Mouse (Mus musculus) heart, postnatal 10 days (tissue): ENCODE measurements around the gene Myh13. TPM values are rescaled to one million over a fixed set of nuclear protein-coding genes. Genes with fewer than 3 reads are reported as not detected.

Experiments
- DNase-seq, 2 experiments: peaks; one replicate each; pipeline ENCODE4 v3.0.0; 2021
- intact Hi-C: fragments of 180-260 bp; cut with DNase I; formaldehyde crosslinking; loops from one replicate; pipeline ENCODE4 v1.15.1; 2025
- total RNA-seq, 2 experiments: library from RNA; stranded (reverse); gene quantifications; 2 replicates each; pipeline ENCODE4 v1.2.3; 2021

Gene Myh13
- total RNA-seq: under 1 TPM in 1 of 2 experiments, not detected in 1; 0.05 TPM

DNA sequence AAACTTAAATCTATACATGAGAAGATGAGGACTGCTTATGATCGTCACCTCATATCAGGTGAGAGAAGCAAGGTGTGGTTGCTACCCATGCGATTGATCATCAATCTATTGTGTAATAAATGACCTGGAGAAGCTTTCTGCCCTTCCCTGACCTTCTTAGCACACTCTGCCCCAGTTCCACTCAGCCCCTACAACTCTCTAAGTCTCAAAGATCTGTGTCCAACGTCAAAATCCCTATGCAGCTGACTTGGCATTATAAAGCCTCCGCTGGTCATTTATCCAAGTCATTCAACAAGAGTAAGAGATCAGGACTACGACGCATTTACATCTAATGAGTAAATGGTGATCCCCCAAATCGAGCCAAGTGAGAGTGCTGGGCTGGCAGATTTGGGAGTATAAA lies at the start of gene Myh13:
Gene Myh13, plus strand, starts transcription at position 301 of the 400 bp plus-strand sequence.
- intact Hi-C loops: no loop called here
- DNase-seq: no peak

- DNase-seq: peak; percentile 18 to 22
Observed at GRCm38 (mm10) chr11:67276601-67277174, 44.8 kb upstream of the Myh13 start, which contains the start of gene Myh8. TSS of gene Myh8 (plus strand) at chr11:67277124.

GRCm38 (mm10) chr11:67293440-67293839 lies 28.0 kb upstream of the Myh13 start:
- intact Hi-C loops: no loop called here
- DNase-seq: no peak

More at GRCm38 (mm10) chr11:67276601-67277174, 44.8 kb upstream of the Myh13 start, which contains the start of gene Myh8:
- intact Hi-C loops: no loop called here

DNA sequence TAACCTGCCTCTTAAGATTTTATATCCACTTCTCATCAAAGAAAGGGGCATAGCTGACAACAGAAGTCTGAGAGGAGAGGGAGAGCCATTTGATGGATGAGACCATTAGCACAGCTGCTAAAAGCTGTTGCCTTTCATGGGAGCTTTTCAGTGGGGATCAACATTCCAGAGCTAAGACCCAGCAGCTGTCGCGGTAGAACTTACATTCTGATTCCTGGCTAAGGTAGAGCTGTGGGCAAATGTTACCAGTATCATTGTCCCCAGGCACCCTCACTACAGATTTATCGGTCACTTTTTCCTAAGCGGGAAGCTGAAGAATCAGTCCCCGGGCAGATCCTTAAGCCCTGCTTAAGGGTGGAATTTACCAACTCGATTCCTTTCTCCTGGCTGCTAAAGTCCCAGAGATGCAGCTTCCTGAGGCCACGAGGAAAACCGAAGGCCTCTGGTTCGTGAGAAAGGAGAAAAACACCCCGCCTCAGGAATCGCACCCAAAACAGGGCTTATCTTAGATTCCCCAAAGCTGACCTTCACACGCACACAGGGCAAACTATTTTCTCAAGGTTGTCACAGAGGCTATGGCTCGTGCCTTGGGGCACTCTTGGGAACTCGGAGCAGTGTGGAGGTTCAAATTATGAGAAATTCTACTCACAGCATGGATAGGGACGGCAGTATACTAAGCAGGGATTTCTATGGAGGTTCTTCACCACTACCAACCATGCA lies 7.6 kb upstream of the Myh13 start:
- intact Hi-C loops: no loop called here

GRCm38 (mm10) chr11:67326536-67326935 lies 5.1 kb downstream of the Myh13 start:
- intact Hi-C loops: no loop called here

More for the DNA sequence above, 7.6 kb upstream of the Myh13 start:
- peak; percentile 2 for DNase-seq

GRCm38 (mm10) chr11:67344556-67344955 lies 23.1 kb downstream of the Myh13 start:
- intact Hi-C loops: no loop called here
- DNase-seq: no peak

More at GRCm38 (mm10) chr11:67326536-67326935, 5.1 kb downstream of the Myh13 start:
- DNase-seq: no peak

DNA sequence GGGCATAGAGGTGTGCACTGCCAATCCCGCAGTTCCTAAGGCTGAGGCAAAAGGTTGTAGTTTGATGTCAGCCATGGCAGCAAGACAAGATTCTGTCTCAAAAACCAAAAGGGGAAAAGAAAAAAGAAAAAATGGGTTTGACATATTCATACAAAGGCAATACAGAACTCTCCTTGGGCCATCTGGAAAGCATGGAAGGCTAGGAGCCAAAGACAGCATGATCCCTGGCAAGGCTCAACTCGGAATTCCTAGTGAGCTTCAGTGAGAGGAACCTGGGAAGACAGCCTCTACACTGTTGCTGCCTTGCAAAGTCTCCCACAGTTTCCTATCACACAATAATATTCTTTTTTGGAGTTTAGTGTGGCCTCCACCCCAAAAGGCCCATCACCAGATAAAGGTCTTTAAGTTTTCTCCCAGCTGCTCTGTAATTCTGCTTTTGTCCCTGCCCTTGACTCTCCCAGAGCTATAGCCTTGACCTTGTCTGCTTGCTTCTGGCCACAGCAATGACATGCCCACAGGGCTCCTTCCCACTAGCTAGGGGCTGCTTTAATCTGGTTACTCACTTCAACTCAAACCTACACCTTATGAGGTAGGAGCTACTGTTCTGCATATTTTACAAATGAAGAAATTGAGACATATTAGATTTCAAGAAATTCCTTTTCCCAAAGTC lies 23.9 kb downstream of the Myh13 start:
- peak; percentile 8 to 15 for DNase-seq
- intact Hi-C loops: no loop called here

DNA sequence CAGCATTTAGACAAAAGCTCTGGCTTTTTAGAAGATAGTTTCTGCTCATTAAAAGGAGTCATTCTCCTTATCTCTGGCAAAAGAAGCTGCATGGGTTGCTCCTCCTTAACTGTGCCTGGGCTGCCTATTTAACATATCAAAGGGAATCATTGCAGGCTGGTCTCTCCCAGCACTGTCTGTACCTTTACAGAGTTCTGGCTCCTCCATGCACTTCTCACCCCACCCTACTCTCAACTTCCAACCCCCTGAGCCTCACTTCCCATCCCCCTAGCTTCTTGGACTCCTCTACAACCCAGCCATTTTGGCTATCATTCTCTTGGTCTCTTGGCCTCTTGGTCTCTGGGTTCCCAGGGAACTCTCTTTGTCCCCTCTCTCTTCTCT lies 24.4 kb downstream of the Myh13 start:
- intact Hi-C loops: no loop called here
- DNase-seq: no peak

- peak; percentile 66 to 83 for DNase-seq
- intact Hi-C loops: loop anchor here (1.0 to 5.0 kb wide), 2 partner anchors 118 to 238 kb away; no protein-coding TSS in a partner anchor
Observed at GRCm38 (mm10) chr11:67350153-67350768, 28.8 kb downstream of the Myh13 start.

DNA sequence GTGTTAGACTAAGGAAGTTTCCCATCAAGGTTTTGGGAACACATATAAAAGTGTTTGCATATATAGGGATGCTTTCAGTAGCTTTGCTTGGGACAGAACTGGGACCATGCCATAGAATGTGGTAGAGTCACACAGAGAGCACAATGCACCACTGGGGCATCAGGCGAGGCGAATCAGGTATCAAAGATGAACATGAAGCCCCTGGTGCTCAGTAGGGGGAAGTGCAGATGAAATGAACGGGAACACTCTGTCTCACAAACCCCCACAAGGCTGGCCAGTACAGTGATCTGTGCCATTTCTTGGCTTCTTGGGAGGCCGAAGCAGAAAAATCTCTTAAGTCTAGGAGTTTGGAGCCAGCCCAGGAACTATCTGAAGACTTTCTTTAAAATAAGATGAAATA lies 31.6 kb downstream of the Myh13 start:
- DNase-seq: no peak
- intact Hi-C loops: loop anchor here (5.0 kb wide), 1 partner anchor 121 kb away; no protein-coding TSS in a partner anchor

GRCm38 (mm10) chr11:67358031-67358430 lies 36.6 kb downstream of the Myh13 start:
- no peak for DNase-seq
- intact Hi-C loops: no loop called here

GRCm38 (mm10) chr11:67362236-67362635 lies 40.8 kb downstream of the Myh13 start:
- intact Hi-C loops: no loop called here

GRCm38 (mm10) chr11:67364551-67364950 lies 43.1 kb downstream of the Myh13 start:
- DNase-seq: no peak
- intact Hi-C loops: no loop called here

More at GRCm38 (mm10) chr11:67362236-67362635, 40.8 kb downstream of the Myh13 start:
- no peak for DNase-seq

DNA sequence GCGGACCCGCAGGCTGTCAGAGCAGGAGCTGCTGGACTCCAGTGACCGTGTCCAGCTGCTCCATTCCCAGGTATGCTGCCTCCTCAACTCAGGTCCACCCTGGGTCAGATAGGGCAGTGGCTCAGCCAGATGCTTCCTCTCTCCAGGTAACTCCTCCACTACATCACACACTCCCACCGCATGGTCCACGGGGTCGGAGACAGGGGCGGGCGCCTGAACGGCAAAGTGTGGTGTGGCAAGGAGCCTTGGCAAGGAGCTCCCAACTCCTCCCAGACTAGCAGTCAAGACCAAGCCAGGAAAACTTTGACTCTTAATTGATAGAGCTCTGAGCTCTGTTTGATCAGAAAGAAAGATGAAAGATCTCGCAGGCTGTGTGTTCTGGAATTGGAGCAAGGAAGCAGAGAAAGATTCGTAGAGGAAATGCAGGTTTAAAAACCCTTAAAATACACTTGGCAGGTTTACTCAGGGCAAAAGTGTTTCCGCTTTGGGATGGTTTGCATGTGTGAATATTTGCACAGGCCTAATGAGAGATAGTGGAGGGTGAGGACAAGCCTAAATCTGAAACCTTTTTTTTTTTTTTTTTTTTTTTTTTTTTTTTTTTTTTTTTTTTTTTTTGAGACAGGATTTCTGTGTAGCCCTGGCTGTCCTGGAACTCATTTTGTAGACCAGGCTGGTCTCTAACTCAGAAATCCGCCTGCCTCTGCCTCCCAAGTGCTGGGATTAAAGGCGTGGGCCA lies 43.7 kb downstream of the Myh13 start:
- no peak for DNase-seq
- intact Hi-C loops: no loop called here

DNA sequence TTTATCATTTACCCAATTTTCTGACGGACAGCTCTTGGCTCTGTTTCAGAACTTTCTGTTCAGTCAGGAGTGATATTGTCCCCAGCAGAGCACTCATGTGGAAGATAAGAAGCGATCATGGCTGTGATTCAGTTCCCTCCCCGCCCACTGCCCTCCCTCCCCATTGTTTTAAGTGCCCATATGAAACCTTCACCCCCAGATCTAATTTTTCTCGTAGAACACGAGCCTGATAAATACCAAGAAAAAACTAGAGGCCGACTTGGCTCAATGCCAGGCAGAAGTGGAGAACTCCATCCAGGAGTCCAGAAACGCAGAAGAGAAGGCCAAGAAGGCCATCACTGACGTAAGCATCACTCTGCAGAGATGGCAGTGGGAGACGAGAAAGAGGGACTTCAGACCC lies 45.5 kb downstream of the Myh13 start:
- no peak for DNase-seq
- intact Hi-C loops: no loop called here

GRCm38 (mm10) chr11:67373333-67373732 lies 51.9 kb downstream of the Myh13 start:
- peak; percentile 43 to 51 for DNase-seq
- intact Hi-C loops: loop anchor here (1.0 kb wide), 1 partner anchor 274 kb away; no protein-coding TSS in a partner anchor

DNA sequence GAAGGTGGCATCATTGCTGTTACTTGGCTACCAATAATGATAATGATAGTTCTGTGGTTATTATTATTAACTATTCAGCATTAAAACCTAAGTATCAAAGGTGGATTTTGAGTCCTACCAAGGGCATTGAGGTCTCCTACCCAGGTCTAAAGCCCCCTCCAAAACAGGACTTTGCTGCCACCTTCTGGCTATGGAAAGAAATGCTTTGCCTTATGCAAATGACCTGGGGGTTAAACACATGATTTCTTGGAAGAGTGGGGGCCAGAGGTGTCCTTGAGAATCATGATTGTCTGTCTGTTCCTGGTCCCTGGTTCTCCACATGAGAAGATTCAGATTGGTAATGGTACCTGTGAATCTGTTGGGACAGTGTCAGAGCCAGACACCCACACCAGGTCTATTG lies 54.9 kb downstream of the Myh13 start:
- peak in 1 of 2 experiments; percentile 32 for DNase-seq
- intact Hi-C loops: loop anchor here (5.0 kb wide), 1 partner anchor 81 kb away; the partner anchor contains the start of gene Gas7

- peak; percentile 55 for DNase-seq
- intact Hi-C loops: loop anchor here (5.0 kb wide), 1 partner anchor 77 kb away; the partner anchor contains the start of gene Gas7
Observed at GRCm38 (mm10) chr11:67379703-67380510, 58.4 kb downstream of the Myh13 start.

GRCm38 (mm10) chr11:67381833-67382232 lies 60.4 kb downstream of the Myh13 start:
- intact Hi-C loops: no loop called here
- no peak for DNase-seq
